Mouse (Mus musculus): ENCODE results near the gene Cmtm5. TPM values are rescaled to one million over a fixed set of nuclear protein-coding genes. Genes with fewer than 3 reads are reported as not detected.

Gene Cmtm5
- polyA plus RNA-seq, 1 experiment: not detected

GRCm38 (mm10) chr14:54951587-54951986, 15.5 kb downstream of the Cmtm5 start:
- TF ChIP-seq EP300 (IDR thresholded peaks at IDR 0.05; ENCODE audit: insufficient read depth, low read depth, low read length): no peak
- TF ChIP-seq POLR2A (IDR thresholded peaks at IDR 0.05; ENCODE audit: insufficient read depth, low read length): no peak
- no peak for TF ChIP-seq CTCF (IDR thresholded peaks at IDR 0.05; ENCODE audit: low read depth, low read length)
- H3K27ac ChIP-seq (ENCODE audit: insufficient read depth, low read length): no peak overlapping the region
- H3K4me1 ChIP-seq (ENCODE audit: control insufficient read depth, insufficient read depth, low read length): no peaks in the 10 kb centered on the region
- H3K9me3 ChIP-seq (replicated peaks; ENCODE audit: control insufficient read depth, insufficient read depth, low read length, poor library complexity, severe bottlenecking): no peaks in the 10 kb centered on the region
- no peaks in the 10 kb centered on the region for H3K36me3 ChIP-seq (ENCODE audit: control insufficient read depth, insufficient read depth, low read length, poor library complexity, severe bottlenecking)
- no peak overlapping the region for H3K4me3 ChIP-seq (ENCODE audit: low read depth, low read length)
- H3K27me3 ChIP-seq (ENCODE audit: control insufficient read depth, insufficient read depth, low read length, poor library complexity, severe bottlenecking): peaks cover 3% of the 10 kb centered on the region; the same call in 1 of the 2 replicates
- H3K9ac ChIP-seq (ENCODE audit: low read depth, poor library complexity, severe bottlenecking): no peak overlapping the region

GRCm38 (mm10) chr14:54953664-54954206, 17.7 kb downstream of the Cmtm5 start:
- H3K4me1 ChIP-seq (ENCODE audit: control insufficient read depth, insufficient read depth, low read length): no peaks in the 10 kb centered on the region
- no peaks in the 10 kb centered on the region for H3K9me3 ChIP-seq (replicated peaks; ENCODE audit: control insufficient read depth, insufficient read depth, low read length, poor library complexity, severe bottlenecking)
- TF ChIP-seq CTCF (IDR thresholded peaks at IDR 0.05; ENCODE audit: low read depth, low read length) (no peak), POLR2A (IDR thresholded peaks at IDR 0.05; ENCODE audit: insufficient read depth, low read length) (no peak), EP300 (IDR thresholded peaks at IDR 0.05; ENCODE audit: insufficient read depth, low read depth, low read length) (no peak)
- no peak overlapping the region for H3K4me3 ChIP-seq (ENCODE audit: low read depth, low read length)
- H3K27ac ChIP-seq (ENCODE audit: insufficient read depth, low read length): no peak overlapping the region
- no peaks in the 10 kb centered on the region for H3K36me3 ChIP-seq (ENCODE audit: control insufficient read depth, insufficient read depth, low read length, poor library complexity, severe bottlenecking)
- H3K9ac ChIP-seq (ENCODE audit: low read depth, poor library complexity, severe bottlenecking): no peak overlapping the region
- H3K27me3 ChIP-seq (ENCODE audit: control insufficient read depth, insufficient read depth, low read length, poor library complexity, severe bottlenecking): peaks cover 3% of the 10 kb centered on the region; the same call in 1 of the 2 replicates

GRCm38 (mm10) chr14:54954474-54954873, 18.4 kb downstream of the Cmtm5 start:
- TF ChIP-seq POLR2A (IDR thresholded peaks at IDR 0.05; ENCODE audit: insufficient read depth, low read length) (no peak), CTCF (IDR thresholded peaks at IDR 0.05; ENCODE audit: low read depth, low read length) (no peak), EP300 (IDR thresholded peaks at IDR 0.05; ENCODE audit: insufficient read depth, low read depth, low read length) (no peak)

GRCm38 (mm10) chr14:54955481-54955880, 19.4 kb downstream of the Cmtm5 start:
- no peaks in the 10 kb centered on the region for H3K4me1 ChIP-seq (ENCODE audit: control insufficient read depth, insufficient read depth, low read length)
- H3K27ac ChIP-seq (ENCODE audit: insufficient read depth, low read length): no peak overlapping the region
- H3K36me3 ChIP-seq (ENCODE audit: control insufficient read depth, insufficient read depth, low read length, poor library complexity, severe bottlenecking): no peaks in the 10 kb centered on the region
- H3K9ac ChIP-seq (ENCODE audit: low read depth, poor library complexity, severe bottlenecking): no peak overlapping the region
- TF ChIP-seq CTCF (IDR thresholded peaks at IDR 0.05; ENCODE audit: low read depth, low read length) (no peak), POLR2A (IDR thresholded peaks at IDR 0.05; ENCODE audit: insufficient read depth, low read length) (no peak), EP300 (IDR thresholded peaks at IDR 0.05; ENCODE audit: insufficient read depth, low read depth, low read length) (no peak)
- no peaks in the 10 kb centered on the region; the same call in 1 of the 2 replicates for H3K27me3 ChIP-seq (ENCODE audit: control insufficient read depth, insufficient read depth, low read length, poor library complexity, severe bottlenecking)
- H3K4me3 ChIP-seq (ENCODE audit: low read depth, low read length): no peak overlapping the region
- H3K9me3 ChIP-seq (replicated peaks; ENCODE audit: control insufficient read depth, insufficient read depth, low read length, poor library complexity, severe bottlenecking): no peaks in the 10 kb centered on the region

More at GRCm38 (mm10) chr14:54954474-54954873, 18.4 kb downstream of the Cmtm5 start:
- H3K4me3 ChIP-seq (ENCODE audit: low read depth, low read length): no peak overlapping the region
- no peaks in the 10 kb centered on the region for H3K36me3 ChIP-seq (ENCODE audit: control insufficient read depth, insufficient read depth, low read length, poor library complexity, severe bottlenecking)
- no peak overlapping the region for H3K27ac ChIP-seq (ENCODE audit: insufficient read depth, low read length)
- peaks cover 3% of the 10 kb centered on the region; the same call in 1 of the 2 replicates for H3K27me3 ChIP-seq (ENCODE audit: control insufficient read depth, insufficient read depth, low read length, poor library complexity, severe bottlenecking)
- H3K9me3 ChIP-seq (replicated peaks; ENCODE audit: control insufficient read depth, insufficient read depth, low read length, poor library complexity, severe bottlenecking): no peaks in the 10 kb centered on the region
- H3K4me1 ChIP-seq (ENCODE audit: control insufficient read depth, insufficient read depth, low read length): no peaks in the 10 kb centered on the region
- no peak overlapping the region for H3K9ac ChIP-seq (ENCODE audit: low read depth, poor library complexity, severe bottlenecking)

GRCm38 (mm10) chr14:54956533-54956932, 20.5 kb downstream of the Cmtm5 start:
- Histone ChIP-seq H3K4me1 (ENCODE audit: control insufficient read depth, insufficient read depth, low read length) (no peaks in the 10 kb centered on the region), H3K36me3 (ENCODE audit: control insufficient read depth, insufficient read depth, low read length, poor library complexity, severe bottlenecking) (no peaks in the 10 kb centered on the region), H3K27ac (ENCODE audit: insufficient read depth, low read length) (no peak overlapping the region), H3K9me3 (replicated peaks; ENCODE audit: control insufficient read depth, insufficient read depth, low read length, poor library complexity, severe bottlenecking) (no peaks in the 10 kb centered on the region), H3K9ac (ENCODE audit: low read depth, poor library complexity, severe bottlenecking) (no peak overlapping the region), H3K27me3 (ENCODE audit: control insufficient read depth, insufficient read depth, low read length, poor library complexity, severe bottlenecking) (no peaks in the 10 kb centered on the region; the same call in 1 of the 2 replicates), H3K4me3 (ENCODE audit: low read depth, low read length) (no peak overlapping the region)
- TF ChIP-seq CTCF (IDR thresholded peaks at IDR 0.05; ENCODE audit: low read depth, low read length) (no peak), POLR2A (IDR thresholded peaks at IDR 0.05; ENCODE audit: insufficient read depth, low read length) (no peak)

GRCm38 (mm10) chr14:54958503-54958902, 22.4 kb downstream of the Cmtm5 start:
- H3K27me3 ChIP-seq (ENCODE audit: control insufficient read depth, insufficient read depth, low read length, poor library complexity, severe bottlenecking): no peaks in the 10 kb centered on the region; the same call in 1 of the 2 replicates
- H3K27ac ChIP-seq (ENCODE audit: insufficient read depth, low read length): no peak overlapping the region
- no peaks in the 10 kb centered on the region for H3K9me3 ChIP-seq (replicated peaks; ENCODE audit: control insufficient read depth, insufficient read depth, low read length, poor library complexity, severe bottlenecking)
- no peak overlapping the region for H3K4me3 ChIP-seq (ENCODE audit: low read depth, low read length)
- no peak for TF ChIP-seq CTCF (IDR thresholded peaks at IDR 0.05; ENCODE audit: low read depth, low read length)
- TF ChIP-seq EP300 (IDR thresholded peaks at IDR 0.05; ENCODE audit: insufficient read depth, low read depth, low read length): no peak
- H3K4me1 ChIP-seq (ENCODE audit: control insufficient read depth, insufficient read depth, low read length): no peaks in the 10 kb centered on the region
- H3K36me3 ChIP-seq (ENCODE audit: control insufficient read depth, insufficient read depth, low read length, poor library complexity, severe bottlenecking): no peaks in the 10 kb centered on the region
- no peak overlapping the region for H3K9ac ChIP-seq (ENCODE audit: low read depth, poor library complexity, severe bottlenecking)
